Mouse (Mus musculus): Measurements from ENCODE around the gene Mecom.

GRCm38 (mm10) chr3:30494371-30494770, 53.4 kb downstream of the Mecom start:
- TF ChIP-seq CTCF (IDR thresholded peaks at IDR 0.05; ENCODE audit: control insufficient read depth, insufficient read depth, insufficient replicate concordance, low read depth, low read length) (no peak), POLR2A (IDR thresholded peaks at IDR 0.05; ENCODE audit: control insufficient read depth, low read depth, low read length) (no peak)
